Mouse (Mus musculus) cerebellum, adult 2 months (tissue): Measurements from ENCODE around the gene Prepl. TPM values are rescaled to one million over a fixed set of nuclear protein-coding genes. Genes with fewer than 3 reads are reported as not detected.

ENCODE experiments used
- DNase-seq, 2 experiments: peaks; one replicate each; pipeline ENCODE4 v3.0.0; 2021
- H3K27ac ChIP-seq: fragments of 200-500 bp; 2 replicates; pipeline ENCODE4 v1.5.1; 2012; ENCODE audit warnings: low read length, control low read depth, inconsistent platforms; ENCODE audit not compliant: insufficient read depth
- H3K27me3 ChIP-seq: fragments of 200-500 bp; 2 replicates; pipeline ENCODE4 v1.6.1; 2012; ENCODE audit warnings: inconsistent platforms, mild to moderate bottlenecking, low read length, moderate library complexity; ENCODE audit not compliant: control insufficient read depth, insufficient read depth
- H3K4me1 ChIP-seq: fragments of 200-500 bp; 2 replicates; pipeline ENCODE4 v1.6.1; 2011; ENCODE audit warnings: low read length; ENCODE audit not compliant: control insufficient read depth, insufficient read depth
- H3K4me3 ChIP-seq: fragments of 200-500 bp; replicated peaks from 2 replicates; pipeline ENCODE3; 2011; ENCODE audit warnings: mild to moderate bottlenecking, low read depth, low read length, control low read depth; ENCODE audit not compliant: insufficient read depth
- CTCF ChIP-seq: fragments of 200-500 bp; IDR thresholded peaks from 2 replicates; pipeline ENCODE4 v1.5.1; 2011; ENCODE audit warnings: low read depth, mild to moderate bottlenecking, control low read depth, low read length, moderate library complexity, borderline replicate concordance; ENCODE audit not compliant: insufficient read depth
- POLR2A ChIP-seq: fragments of 200-500 bp; IDR thresholded peaks from 2 replicates; pipeline ENCODE4 v1.6.1; 2011; ENCODE audit warnings: low read length, control low read depth, borderline replicate concordance; ENCODE audit not compliant: insufficient read depth
- WGBS: fragments of 180-500 bp; shearing (Covaris S2); methylation state at CpG from one replicate; pipeline ENCODE4 v1.1.7; 2018; 5-methylcytosine and 5-hydroxymethylcytosine counted together
- polyA plus RNA-seq: library from polyadenylated mRNA; depleted of rRNA; stranded (reverse); fragments of >200 nt; gene quantifications from 2 replicates; pipeline ENCODE4 v1.2.3, GENCODE M21; 2012; rRNA removed

The Prepl gene
- 286 and 307 TPM in 2 replicates for polyA plus RNA-seq

- peaks cover 5% of the 10 kb centered on the region; the same call in 1 of the 2 replicates for H3K4me1 ChIP-seq
- peak; percentile 97 to 98 for DNase-seq
- no peaks in the 10 kb centered on the region for H3K27me3 ChIP-seq
- peak within 1 kb of the TSS; percentile 98 for H3K4me3 ChIP-seq
- peak within 1 kb of the TSS; percentile 72 for H3K27ac ChIP-seq
- under 1% methylated on average over 63 of the region's 63 CpGs for WGBS
- TF ChIP-seq CTCF (no peak), POLR2A (peak; percentile 88)
Observed at GRCm38 (mm10) chr17:85090120-85091099, at the start of gene Prepl, which contains the start of gene Camkmt. Gene Prepl (minus strand): TSS chr17:85090241. Gene Camkmt (plus strand): TSS chr17:85090552.

GRCm38 (mm10) chr17:85138393-85138792 lies 48.4 kb upstream of the Prepl start:
- TF ChIP-seq POLR2A: no peak
- TF ChIP-seq CTCF: no peak
- no peak overlapping the region for H3K27ac ChIP-seq
- H3K4me3 ChIP-seq: no peak overlapping the region
- no peaks in the 10 kb centered on the region for H3K4me1 ChIP-seq
- WGBS: 90% methylated on average over 1 of the region's 1 CpGs
- DNase-seq: no peak
- H3K27me3 ChIP-seq: no peaks in the 10 kb centered on the region

GRCm38 (mm10) chr17:85116643-85117042 lies 26.6 kb upstream of the Prepl start:
- Histone ChIP-seq H3K27ac (no peak overlapping the region), H3K4me3 (no peak overlapping the region), H3K4me1 (no peaks in the 10 kb centered on the region), H3K27me3 (no peaks in the 10 kb centered on the region)
- WGBS: 34% methylated on average over 4 of the region's 4 CpGs
- TF ChIP-seq CTCF (peak; percentile 59; the same call in 1 of the 2 replicates), POLR2A (no peak)
- DNase-seq: peak; percentile 41 to 57

- TF ChIP-seq CTCF: no peak
- no peak for TF ChIP-seq POLR2A
- Histone ChIP-seq H3K27ac (no peak overlapping the region), H3K4me3 (no peak overlapping the region), H3K27me3 (no peaks in the 10 kb centered on the region), H3K4me1 (no peaks in the 10 kb centered on the region)
- WGBS: 86% methylated on average over 8 of the region's 8 CpGs
- no peak for DNase-seq
Observed at GRCm38 (mm10) chr17:85113441-85113840, 23.4 kb upstream of the Prepl start.

- 100% methylated on average over 1 of the region's 1 CpGs for WGBS
- Histone ChIP-seq H3K27ac (no peak overlapping the region), H3K4me3 (no peak overlapping the region), H3K27me3 (no peaks in the 10 kb centered on the region), H3K4me1 (no peaks in the 10 kb centered on the region)
- no peak for DNase-seq
- TF ChIP-seq POLR2A (no peak), CTCF (no peak)
Observed at GRCm38 (mm10) chr17:85110640-85111039, 20.6 kb upstream of the Prepl start.

- H3K4me1 ChIP-seq: no peaks in the 10 kb centered on the region
- no peak for DNase-seq
- H3K27me3 ChIP-seq: no peaks in the 10 kb centered on the region
- TF ChIP-seq CTCF: no peak
- no peak for TF ChIP-seq POLR2A
- no peak overlapping the region for H3K4me3 ChIP-seq
- WGBS: 83% methylated on average over 2 of the region's 2 CpGs
- no peak overlapping the region for H3K27ac ChIP-seq
Observed at GRCm38 (mm10) chr17:85103310-85103709, 13.3 kb upstream of the Prepl start.

- no peaks in the 10 kb centered on the region for H3K27me3 ChIP-seq
Observed at GRCm38 (mm10) chr17:85101751-85102150, 11.7 kb upstream of the Prepl start.

GRCm38 (mm10) chr17:85100232-85100631 lies 10.2 kb upstream of the Prepl start:
- WGBS: 94% methylated on average over 3 of the region's 3 CpGs
- no peak overlapping the region for H3K27ac ChIP-seq
- no peak for TF ChIP-seq CTCF
- no peak for TF ChIP-seq POLR2A
- no peak overlapping the region for H3K4me3 ChIP-seq
- no peaks in the 10 kb centered on the region for H3K4me1 ChIP-seq
- DNase-seq: no peak
- no peaks in the 10 kb centered on the region for H3K27me3 ChIP-seq

More at GRCm38 (mm10) chr17:85101751-85102150, 11.7 kb upstream of the Prepl start:
- DNase-seq: no peak
- Histone ChIP-seq H3K4me1 (no peaks in the 10 kb centered on the region), H3K4me3 (no peak overlapping the region), H3K27ac (no peak overlapping the region)
- TF ChIP-seq CTCF (no peak), POLR2A (no peak)
- WGBS: 51% methylated on average over 7 of the region's 7 CpGs
